Mouse (Mus musculus): ENCODE measurements around the gene Hsph1. TPM values are rescaled to one million over a fixed set of nuclear protein-coding genes. Genes with fewer than 3 reads are reported as not detected.

Hsph1 gene
- total RNA-seq, 2 experiments from 2014 or later, result 251 to 280 TPM

GRCm38 (mm10) chr5:149647367-149648115, 11.4 kb upstream of the Hsph1 start:
- intact Hi-C loops (cut with DNase I), result loop anchor here (10.0 kb wide), 1 partner anchor 377 kb away; no protein-coding TSS in a partner anchor
- peak; percentile 57 to 74 for DNase-seq (ENCODE audit: low spot score in 2 of 2)

GRCm38 (mm10) chr5:149642783-149643509, 6.8 kb upstream of the Hsph1 start:
- intact Hi-C loops (cut with DNase I), result loop anchor here (10.0 kb wide), 1 partner anchor 382 kb away; no protein-coding TSS in a partner anchor
- DNase-seq (ENCODE audit: low spot score in 2 of 2), result peak; percentile 47 to 54

- DNase-seq (ENCODE audit: low spot score in 2 of 2), result no peak
- intact Hi-C loops (cut with DNase I), result loop anchor here (10.0 kb wide), 1 partner anchor 382 kb away; no protein-coding TSS in a partner anchor
Measured at GRCm38 (mm10) chr5:149642366-149642765, 6.2 kb upstream of the Hsph1 start.

- DNase-seq (ENCODE audit: low spot score in 2 of 2), result no peak
- intact Hi-C loops (cut with DNase I), result loop anchor here (10.0 kb wide), 1 partner anchor 383 kb away; no protein-coding TSS in a partner anchor
Measured at GRCm38 (mm10) chr5:149641277-149641892, 5.2 kb upstream of the Hsph1 start.

- intact Hi-C loops (cut with DNase I), result loop anchor here (5.0 kb wide), 1 partner anchor 100 kb away; no protein-coding TSS in a partner anchor
Measured at GRCm38 (mm10) chr5:149637306-149637705, 1.1 kb upstream of the Hsph1 start.

GRCm38 (mm10) chr5:149635556-149635955, 620 bp downstream of the Hsph1 start:
- peak in 1 of 2 experiments; percentile 39 for DNase-seq (ENCODE audit: low spot score in 2 of 2)
- intact Hi-C loops (cut with DNase I), result loop anchor here (5.0 kb wide), 1 partner anchor 98 kb away; no protein-coding TSS in a partner anchor

More at GRCm38 (mm10) chr5:149637306-149637705, 1.1 kb upstream of the Hsph1 start:
- DNase-seq (ENCODE audit: low spot score in 2 of 2), result no peak

GRCm38 (mm10) chr5:149634409-149635035, 1.7 kb downstream of the Hsph1 start:
- intact Hi-C loops (cut with DNase I), result loop anchor here (5.0 kb wide), 1 partner anchor 97 kb away; no protein-coding TSS in a partner anchor
- DNase-seq (ENCODE audit: low spot score in 2 of 2), result no peak

GRCm38 (mm10) chr5:149625547-149625946, 10.6 kb downstream of the Hsph1 start:
- intact Hi-C loops (cut with DNase I), result no loop called here
- DNase-seq (ENCODE audit: low spot score in 2 of 2), result no peak

GRCm38 (mm10) chr5:149623815-149624675, 12.1 kb downstream of the Hsph1 start:
- no peak for DNase-seq (ENCODE audit: low spot score in 2 of 2)
- intact Hi-C loops (cut with DNase I), result no loop called here

GRCm38 (mm10) chr5:149622644-149623043, 13.5 kb downstream of the Hsph1 start:
- DNase-seq (ENCODE audit: low spot score in 2 of 2), result no peak
- intact Hi-C loops (cut with DNase I), result no loop called here

- DNase-seq (ENCODE audit: low spot score in 2 of 2), result no peak
- intact Hi-C loops (cut with DNase I), result no loop called here
Measured at GRCm38 (mm10) chr5:149622152-149622551, 14.0 kb downstream of the Hsph1 start.

- no peak for DNase-seq (ENCODE audit: low spot score in 2 of 2)
- intact Hi-C loops (cut with DNase I), result no loop called here
Measured at GRCm38 (mm10) chr5:149617776-149618425, 18.3 kb downstream of the Hsph1 start.

GRCm38 (mm10) chr5:149616817-149617216, 19.4 kb downstream of the Hsph1 start:
- no peak for DNase-seq (ENCODE audit: low spot score in 2 of 2)
- intact Hi-C loops (cut with DNase I), result no loop called here

- intact Hi-C loops (cut with DNase I), result no loop called here
- DNase-seq (ENCODE audit: low spot score in 2 of 2), result no peak
Measured at GRCm38 (mm10) chr5:149616138-149616537, 20.0 kb downstream of the Hsph1 start.

GRCm38 (mm10) chr5:149612740-149613139, 23.4 kb downstream of the Hsph1 start:
- intact Hi-C loops (cut with DNase I), result loop anchor here (5.0 kb wide), 1 partner anchor 75 kb away; no protein-coding TSS in a partner anchor
- peak; percentile 44 to 64 for DNase-seq (ENCODE audit: low spot score in 2 of 2)

GRCm38 (mm10) chr5:149612165-149612518, 24.0 kb downstream of the Hsph1 start:
- DNase-seq (ENCODE audit: low spot score in 2 of 2), result no peak
- intact Hi-C loops (cut with DNase I), result loop anchor here (5.0 kb wide), 1 partner anchor 75 kb away; no protein-coding TSS in a partner anchor

GRCm38 (mm10) chr5:149611476-149612164, 24.6 kb downstream of the Hsph1 start:
- intact Hi-C loops (cut with DNase I), result loop anchor here (5.0 kb wide), 1 partner anchor 74 kb away; no protein-coding TSS in a partner anchor
- peak; percentile 22 to 45 for DNase-seq (ENCODE audit: low spot score in 2 of 2)

All from left cerebral cortex, postnatal 14 days (tissue).